Mouse (Mus musculus) ovary, adult 18-20 months (tissue): ENCODE results near the gene Magi1.

Experiments
- DNase-seq: peaks from one replicate; pipeline ENCODE4 v3.0.0; 2022; ENCODE audit warnings: low spot score, mixed read lengths

Gene Magi1

DNA sequence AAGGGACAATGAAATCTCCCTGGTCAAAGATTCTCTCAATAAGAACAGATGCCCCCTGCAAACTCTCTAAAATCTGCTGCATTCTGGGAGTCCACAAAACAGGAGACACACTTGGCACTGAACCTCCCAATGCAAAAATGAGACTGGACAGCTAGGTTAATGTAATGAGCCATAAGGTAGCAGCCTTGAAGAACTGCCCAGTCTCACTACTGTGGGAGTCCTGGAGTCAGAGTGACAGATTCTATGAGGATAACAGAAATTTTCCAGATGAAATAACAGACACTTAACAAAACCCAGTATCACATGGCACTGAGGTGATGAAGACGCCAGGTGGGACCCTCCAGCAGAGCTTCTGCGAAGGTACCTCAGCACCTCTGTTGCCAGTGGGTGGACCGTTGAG is 393.7 kb downstream of the Magi1 start:
- DNase-seq: no peak

DNA sequence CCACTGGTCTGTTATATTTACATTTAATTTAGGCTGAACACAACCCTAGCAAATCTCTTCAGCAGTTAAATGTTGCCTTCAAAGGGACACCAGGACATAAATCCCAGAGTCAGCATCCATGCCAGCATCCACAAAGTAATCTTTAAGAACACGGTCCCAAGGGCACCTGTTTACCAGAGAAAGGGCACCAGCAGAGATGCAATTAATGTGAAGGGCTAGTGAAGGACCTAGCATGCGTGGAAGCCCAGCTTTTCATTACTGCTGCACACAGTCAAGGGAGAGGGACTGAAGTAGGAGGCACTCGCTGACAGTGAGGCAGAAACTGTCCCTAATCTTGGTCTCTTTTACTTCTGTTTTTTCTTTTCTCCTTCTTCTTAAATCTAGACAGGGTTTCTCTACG is 406.4 kb downstream of the Magi1 start:
- no peak for DNase-seq

DNA sequence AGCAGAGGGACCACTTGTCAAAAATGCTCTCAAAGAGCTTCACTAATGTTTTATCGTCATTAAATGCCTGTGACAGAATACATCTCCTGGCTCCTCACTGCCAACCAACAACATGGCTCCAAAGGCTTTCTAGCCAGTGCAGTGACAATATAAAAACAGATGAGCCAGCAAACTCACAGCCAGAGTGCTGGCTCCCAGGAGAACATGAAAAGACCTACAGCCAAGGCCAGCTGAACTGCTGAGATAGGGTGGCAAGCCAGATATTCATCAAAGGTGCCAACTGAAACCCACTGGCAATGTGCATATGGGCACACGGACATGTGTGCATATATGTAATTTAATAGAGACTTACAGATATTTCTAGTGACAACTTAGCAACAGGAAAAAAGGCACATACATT is 408.8 kb downstream of the Magi1 start:
- no peak for DNase-seq

DNA sequence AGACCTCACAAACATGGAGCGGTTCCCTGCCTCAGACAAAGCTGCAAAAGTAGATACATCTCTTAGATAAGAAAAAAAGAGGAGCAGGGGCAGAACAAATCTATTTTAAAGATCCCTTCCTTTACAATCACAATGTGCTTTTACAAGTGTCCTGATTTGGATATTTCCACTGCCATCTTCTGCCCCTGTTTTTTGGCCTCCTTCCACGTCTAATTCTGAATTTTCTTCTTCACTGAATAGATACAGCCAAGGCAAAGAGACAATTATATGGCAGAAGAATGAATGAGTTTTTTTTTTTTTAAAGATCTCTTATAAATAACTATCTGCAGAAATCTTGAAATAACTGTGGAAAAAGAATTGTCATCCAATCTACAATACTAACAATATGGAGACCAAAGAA is 409.3 kb downstream of the Magi1 start:
- no peak for DNase-seq

DNA sequence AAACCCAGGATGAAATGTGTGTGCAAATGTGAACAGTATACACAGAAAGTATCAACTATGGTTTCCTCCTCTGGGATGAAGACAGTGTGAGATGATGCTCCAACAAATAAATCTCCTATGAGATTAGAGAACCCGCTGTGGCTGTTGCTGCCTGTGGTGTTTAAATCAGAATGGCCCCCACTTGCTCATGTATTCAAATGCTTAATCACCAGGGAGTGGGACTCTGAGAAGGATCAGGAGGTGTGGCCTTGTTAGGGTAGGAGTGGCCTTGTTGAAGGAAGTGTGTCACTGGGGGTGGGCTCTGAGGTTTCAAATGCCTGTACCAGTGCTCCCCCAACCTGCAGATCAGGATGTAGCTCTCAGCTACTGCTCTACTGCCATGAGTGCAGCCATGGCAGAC is 410.2 kb downstream of the Magi1 start:
- DNase-seq: no peak

DNA sequence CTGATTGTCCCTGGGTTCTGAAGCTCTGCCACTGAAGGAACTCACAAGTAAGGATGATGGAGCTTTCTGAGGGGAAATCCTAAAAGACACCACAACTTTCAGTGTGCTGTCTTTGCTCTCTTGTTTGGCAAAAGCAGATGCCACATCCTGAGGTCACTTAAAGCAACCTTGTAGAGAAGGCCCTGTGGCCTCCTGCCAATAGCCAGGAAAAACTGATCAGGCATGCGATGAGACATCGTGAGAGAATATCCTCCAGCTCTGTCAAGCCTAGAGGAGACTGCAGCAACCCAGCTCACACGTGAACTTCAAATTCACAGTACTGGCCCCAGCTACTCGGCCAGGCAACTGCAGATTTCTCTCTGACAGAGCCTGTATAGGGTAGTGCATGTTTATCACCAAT is 412.2 kb downstream of the Magi1 start:
- no peak for DNase-seq

DNA sequence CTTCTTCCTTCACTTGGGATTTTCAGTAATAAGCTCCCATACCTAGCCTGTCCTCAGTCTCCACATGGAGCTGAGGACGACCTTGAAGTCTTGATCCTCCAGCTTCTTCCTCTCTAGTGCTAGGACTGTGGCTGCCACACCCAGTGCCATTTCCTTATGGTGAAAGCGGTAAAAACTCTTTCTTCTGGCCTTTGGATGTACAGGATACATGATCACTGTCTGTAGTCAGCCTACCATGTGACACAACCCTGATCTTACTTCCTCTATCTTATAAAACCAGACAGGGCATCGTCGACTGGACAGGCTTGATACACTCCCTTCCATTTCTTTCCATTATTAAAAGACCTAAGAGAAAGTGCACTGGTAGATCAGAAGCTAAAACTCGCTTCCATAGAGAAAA is 413.7 kb downstream of the Magi1 start:
- no peak for DNase-seq

DNA sequence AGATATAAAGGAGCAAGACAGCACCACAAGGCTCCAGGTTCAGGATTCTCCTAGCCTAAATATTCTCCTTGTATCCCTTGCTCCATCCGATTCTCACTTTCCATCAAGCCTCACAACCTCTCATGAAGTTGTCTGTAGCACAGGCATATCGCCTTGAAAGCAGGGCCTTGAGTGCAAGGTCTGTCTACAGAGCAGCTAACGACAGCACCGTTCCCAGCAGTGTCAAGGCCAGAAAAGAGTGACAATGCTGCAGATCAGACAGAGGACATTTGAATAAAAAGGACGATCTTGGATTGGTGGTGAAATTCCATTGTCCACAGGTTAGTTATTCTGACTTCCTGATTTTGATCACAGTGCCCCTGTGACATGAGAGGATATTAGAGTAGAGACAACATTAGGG is 421.5 kb downstream of the Magi1 start:
- DNase-seq: no peak

DNA sequence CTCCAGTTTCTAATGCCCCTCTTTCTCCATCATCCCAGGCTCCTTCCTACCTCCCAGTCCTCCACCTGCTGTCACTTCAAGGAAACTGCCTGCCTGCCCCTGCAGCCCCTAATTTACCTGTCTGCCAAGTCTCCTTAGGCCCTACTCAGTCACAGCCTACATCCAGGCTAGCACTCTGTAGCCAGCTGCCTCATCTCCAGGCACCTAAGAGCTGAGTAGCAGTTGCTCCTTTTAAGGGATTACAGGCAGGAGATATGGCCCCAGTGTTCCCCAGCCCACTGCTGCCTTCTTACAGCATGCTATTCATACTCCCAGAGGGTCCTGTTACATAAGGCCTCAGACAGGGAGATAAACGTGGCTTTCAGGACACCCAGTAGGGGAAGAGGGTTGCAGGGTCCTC is 426.9 kb downstream of the Magi1 start:
- DNase-seq: no peak

DNA sequence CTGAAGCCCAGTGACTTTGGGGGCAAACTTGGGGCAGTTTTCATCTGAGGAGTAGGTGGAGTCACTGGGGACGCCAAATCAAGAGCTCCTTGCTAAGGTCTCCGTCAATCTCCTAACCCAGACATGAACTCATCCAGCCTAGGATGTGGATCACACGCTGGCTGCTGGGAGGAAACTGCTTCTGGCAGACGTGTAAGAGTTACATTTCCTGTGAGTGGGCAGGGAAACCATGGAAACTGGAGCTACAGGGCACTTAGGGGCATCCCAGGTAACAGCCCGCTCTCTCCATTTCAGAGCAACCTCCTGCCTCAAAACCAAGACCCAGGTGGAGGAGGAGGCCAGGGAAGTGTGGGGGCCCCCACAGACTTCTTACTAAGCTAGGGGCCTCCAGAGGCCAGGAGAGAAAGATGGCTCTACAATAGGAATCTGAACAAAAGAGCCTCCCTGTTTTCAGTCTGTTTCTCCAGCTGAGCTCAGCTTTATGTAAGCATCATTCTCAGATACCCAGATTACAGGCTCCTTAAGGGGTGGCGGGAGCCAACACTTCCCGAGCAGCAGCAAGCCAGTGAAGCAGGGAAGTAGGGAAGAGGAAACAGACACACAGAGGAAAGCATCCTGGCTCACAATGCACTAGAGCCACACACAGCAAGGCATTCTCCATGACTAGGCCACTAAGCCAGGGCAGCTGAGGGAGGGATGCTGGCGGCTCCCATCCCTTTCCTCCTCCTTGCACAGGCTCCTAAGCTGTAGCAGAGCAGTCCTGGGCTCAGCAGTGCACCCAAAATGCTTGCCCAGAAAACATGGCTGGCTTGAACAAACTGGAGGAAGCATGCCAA is 427.7 kb downstream of the Magi1 start:
- no peak for DNase-seq

DNA sequence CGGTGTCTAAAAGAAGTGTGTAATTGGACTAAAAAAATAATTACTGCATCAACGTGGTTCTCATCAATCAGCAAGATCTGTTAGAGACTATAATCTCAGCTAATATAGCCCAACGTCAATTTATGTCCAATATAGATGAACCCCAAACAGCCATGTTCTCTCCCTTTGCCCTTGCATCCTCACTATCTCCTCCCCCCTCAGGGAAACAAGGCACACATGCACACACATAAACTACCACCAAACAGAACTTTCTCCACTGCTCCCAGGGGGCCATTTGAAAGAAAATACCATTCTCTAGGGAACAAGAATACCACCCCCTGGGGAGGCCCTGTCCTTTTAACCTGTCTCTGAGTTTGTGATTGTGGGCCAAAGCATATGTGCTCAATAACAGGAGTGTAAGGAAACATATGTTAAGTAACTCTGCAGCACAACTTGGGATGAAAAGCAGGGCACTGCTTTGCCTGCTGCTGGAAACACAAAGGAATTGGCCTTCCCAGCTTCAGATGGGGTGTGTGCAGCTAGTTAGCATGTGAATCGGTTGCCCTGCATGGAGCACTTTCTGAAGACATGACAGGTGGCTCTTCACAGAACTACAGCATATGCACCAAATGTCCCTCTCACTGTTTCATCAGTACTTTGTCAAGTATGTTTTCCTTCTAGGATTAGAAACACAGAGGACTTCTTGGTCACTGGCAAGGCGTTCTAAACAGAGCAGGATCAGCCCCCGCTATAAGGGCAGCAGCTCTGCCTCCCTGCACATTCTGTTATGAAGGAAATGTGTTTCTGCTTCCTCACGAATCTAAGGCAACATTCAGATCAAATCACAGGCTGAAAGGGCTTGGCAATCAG is 434.6 kb downstream of the Magi1 start:
- DNase-seq: no peak

DNA sequence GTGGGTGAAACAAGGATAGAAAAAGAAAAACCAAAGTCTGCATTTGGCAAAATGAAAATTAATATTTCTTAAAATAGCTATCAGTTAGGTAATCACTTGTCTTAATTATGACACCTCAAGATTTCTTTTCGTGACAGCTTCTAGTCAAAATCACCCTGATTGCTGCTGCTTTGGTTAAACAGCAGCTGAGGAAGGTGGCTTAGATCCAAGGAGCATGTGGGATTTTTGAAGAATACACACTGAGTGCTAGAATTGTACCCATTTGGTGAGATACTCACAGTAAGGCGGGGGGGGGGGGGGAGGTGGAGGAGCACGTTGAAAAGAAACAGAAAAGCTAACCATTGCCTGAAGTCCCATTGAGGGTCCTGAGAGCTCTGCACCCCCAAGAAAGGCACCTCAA is 438.2 kb downstream of the Magi1 start:
- DNase-seq: no peak

DNA sequence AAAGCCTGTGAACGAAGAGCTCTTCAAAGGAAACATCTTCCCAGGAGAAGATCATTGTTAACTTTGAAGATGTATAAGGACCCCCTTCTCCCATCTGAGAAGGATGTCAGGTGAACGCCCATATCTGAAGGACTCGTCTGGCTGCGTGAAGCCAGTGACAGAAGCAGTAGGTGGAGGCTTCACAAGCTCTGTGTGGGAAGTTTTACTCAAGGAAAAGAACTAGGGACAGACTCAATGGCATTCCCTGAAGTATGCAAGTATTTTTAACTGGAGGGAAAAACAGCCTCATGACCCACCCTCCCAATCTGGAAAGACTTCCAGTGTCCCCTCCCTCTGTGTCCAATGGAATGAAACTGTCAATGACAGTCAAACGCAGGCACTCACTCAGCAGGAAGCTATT is 438.6 kb downstream of the Magi1 start:
- no peak for DNase-seq

DNA sequence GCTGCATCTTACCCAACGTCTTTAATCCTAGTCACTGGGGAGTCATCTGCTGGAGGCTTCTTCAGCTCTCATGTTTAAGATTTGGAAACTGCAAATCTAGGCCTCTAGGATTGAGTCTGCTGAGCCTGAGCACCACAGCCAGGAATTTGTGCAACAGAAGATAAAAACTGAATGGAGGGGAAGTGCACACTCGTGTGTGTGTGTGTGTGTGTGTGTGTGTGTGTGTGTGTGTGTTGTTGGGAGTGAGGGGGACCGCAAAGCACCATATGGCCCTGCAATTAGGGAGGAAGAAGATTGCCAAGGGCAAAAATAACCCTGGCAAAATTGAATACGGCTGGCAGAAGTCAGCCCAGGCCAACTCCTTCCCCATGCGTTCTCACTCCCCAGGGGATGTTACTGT is 439.1 kb downstream of the Magi1 start:
- DNase-seq: no peak

DNA sequence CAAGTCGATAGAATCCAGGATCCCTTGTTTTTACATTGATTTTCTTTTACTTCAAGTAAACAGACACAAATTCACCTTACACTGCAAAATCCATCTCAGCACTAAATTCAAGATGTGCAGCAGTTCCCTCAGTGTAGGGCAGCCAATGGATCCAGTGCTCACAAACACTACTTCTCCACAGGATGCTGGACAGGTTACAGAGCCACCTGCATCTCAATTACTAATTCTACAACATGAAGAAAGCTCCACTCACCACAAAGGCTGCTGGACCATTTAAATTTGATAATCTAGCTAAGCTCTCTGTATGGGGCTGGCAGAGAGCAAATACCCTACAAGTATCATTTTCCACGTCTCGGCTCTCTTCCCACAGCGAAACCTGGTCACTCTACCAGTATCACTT is 445.3 kb downstream of the Magi1 start:
- no peak for DNase-seq

DNA sequence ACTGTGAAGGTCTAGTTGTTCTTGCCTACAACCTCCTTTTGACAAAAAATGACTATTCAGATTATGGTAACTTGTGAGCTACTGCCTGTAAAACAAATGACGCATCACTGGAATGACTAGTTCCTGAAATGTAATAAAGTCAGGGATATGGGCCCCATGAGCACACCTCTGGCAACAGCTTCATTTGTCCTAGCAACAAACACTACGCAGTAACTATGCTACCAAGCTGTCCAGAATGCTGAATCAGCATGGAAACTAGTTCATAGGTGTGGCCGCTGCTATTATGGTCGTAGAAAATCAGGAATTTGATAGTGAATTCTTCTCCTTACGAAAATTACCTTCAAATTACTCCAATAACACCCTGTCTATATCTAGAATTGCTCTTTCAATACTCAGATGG is 447.1 kb downstream of the Magi1 start:
- no peak for DNase-seq

DNA sequence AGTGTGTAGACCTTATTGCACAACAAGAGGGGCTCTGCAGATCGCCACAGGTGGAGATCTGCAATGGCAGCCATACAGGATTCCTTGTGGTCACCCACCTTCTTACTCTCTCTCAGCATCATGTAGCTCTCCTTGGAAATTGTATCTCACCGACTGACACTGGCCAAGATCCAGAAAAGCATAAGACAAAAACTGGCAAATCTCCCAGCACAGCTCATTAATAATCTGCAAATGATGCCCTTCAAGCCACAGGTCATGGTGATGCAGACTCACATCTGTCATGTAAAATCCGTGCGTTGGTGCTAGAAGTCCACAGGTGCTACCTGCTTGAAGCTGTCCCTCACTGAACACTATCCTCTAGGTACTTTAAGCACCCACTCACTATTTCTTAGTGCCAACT is 448.5 kb downstream of the Magi1 start:
- DNase-seq: no peak

DNA sequence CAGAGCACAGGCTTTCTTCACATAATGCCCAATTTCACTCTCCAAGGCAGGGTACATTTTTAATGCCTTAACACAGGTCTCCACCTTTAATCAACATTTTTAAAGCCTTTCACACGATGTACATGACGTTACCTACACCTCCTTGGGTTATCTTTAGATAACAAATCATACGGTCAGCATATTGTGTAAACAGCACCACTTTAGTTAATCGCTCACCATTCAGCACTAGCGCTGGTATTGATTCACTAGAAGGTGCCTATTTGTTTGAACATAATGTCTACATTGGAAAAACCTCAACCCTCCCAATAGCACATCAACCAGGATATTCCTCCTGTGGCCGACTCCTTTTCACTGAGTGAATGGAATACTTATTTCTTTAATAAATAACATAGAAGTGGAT is 455.5 kb downstream of the Magi1 start:
- no peak for DNase-seq

DNA sequence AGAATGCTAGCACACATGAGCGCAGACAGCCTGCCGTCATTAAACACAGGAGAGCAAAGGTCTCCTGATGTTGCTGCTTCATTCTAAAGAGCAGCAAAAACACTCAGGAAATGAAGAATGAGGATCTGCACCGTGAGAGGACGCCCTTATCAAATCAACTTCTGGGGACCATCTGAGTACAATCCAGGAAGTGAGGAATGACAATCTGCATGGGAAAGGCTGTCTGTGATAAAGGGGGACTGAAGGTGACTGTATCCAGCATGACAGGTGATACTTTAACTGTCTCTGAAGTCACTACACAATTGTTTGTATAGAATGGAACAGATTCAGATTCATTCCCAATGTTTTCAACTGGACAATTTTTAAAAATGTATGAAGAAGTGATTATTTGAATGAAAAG is 456.8 kb downstream of the Magi1 start:
- no peak for DNase-seq

DNA sequence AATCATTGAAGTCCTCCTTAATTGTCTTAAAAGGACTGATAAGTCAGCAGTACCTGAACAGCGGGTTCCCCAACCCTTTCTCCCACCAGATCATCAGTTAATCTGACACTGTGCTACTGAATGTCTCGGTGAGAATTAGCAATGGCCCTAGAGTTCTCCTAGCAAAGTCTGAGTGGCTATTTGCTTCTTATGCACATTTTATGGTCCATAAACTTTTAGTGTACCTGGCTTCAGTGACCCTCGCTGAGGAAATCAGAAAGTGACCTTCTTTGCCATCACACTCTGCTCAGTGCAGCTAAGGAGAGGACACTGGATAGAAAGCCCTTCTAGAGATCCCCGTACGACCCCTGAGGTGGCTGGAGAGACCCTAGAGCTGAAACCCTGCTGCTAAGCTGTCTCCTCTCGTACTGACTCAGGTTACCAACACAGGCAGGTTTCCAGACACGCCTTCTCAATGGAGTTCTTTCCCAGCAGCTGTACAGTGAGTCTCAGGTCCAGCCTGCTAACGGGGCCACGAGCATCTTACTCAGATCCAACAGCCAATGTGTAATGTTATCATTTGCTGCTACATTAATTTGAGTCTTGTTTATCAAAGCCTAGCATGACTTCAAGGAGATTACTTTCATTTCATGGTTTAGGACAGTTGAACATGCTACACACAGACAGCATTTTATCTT is 461.4 kb downstream of the Magi1 start:
- DNase-seq: no peak

DNA sequence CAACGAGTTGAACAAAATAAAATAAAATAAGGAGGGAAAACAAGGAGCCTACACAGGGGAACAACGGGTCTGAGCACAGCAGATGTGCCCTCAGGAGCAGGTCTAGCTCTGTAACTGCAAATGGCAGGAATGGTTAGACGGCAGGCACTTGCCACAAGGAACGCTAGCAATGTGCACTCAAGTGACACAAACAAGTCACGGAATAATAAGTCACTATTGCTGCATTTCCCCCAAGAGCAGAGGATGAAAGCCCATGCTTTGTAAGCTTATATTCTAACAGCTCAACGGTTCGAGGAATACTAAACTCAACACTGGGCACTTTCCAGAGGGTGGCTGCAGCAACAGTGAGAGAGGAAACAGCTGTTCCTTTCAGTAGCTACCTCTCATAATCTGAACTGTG is 462.2 kb downstream of the Magi1 start:
- no peak for DNase-seq

DNA sequence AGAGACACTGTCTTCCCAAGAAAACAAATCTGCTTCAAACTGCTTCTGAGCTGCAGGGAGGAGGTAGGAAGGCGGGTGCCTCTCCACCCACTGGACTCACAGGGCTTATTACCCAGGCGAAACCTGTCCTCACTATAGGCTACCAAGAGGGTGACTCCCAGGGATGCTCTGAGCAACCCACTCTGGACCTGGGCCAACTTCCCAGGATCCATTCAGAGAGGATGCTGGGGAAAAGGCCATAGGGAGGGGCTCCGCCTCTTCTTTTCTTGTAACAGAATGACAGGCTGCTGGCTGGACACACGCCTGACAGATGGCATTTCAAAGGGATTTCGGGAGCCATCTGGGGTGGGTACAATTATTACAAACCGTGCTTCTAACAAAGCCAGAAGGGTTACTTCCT is 463.8 kb downstream of the Magi1 start:
- DNase-seq: no peak

DNA sequence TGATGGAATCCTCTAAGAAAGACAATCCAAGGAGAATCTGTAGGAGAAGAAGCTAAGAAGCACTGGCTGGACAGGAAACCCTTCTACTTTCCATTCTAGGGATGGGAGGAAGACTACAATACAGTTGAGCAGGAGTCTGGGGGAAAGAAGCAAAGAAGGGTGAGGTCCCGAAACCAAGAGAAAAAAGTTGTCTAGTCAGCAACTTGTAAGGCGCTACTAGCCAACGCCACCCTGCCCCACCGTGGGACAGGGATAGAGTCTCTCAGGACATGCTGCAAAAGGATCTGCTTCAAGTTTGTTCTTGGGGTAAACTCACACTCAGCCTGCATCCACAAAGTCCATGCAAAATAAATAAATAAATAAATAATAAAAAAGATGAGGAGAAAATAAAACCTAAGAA is 464.4 kb downstream of the Magi1 start:
- no peak for DNase-seq
